Mouse (Mus musculus) neural tube, embryonic 10.5 days (tissue): ENCODE measurements at regions not wholly inside any gene's neighbourhood (a gene's known extent, or its start where the extent isn't known, plus 50 kb on each side); places are given as distances from the start of the nearest gene placed in this dataset.
"Not testable (repeated sequence)": the region's sequence is repeated elsewhere in the genome, so short reads cannot be mapped to it uniquely, and the experiment has no call there.

Source experiments
- DNase-seq: peaks from one replicate; pipeline ENCODE4 v3.0.0-alpha.2; 2017; ENCODE audit warnings: low spot score; ENCODE audit errors: extremely low spot score

GRCm38 (mm10) chr5:129350024-129350423, 151.0 kb upstream of the Sfswap start:
- DNase-seq = no peak

GRCm38 (mm10) chr5:129353549-129353948, 147.5 kb upstream of the Sfswap start:
- DNase-seq = no peak

- DNase-seq = no peak
These were observed 146.1 kb upstream of the Sfswap start for GRCm38 (mm10) chr5:129354877-129355276.

GRCm38 (mm10) chr5:129361527-129361926, 139.5 kb upstream of the Sfswap start:
- no peak for DNase-seq

- DNase-seq = no peak
These were observed 137.8 kb upstream of the Sfswap start for GRCm38 (mm10) chr5:129363189-129363588.

GRCm38 (mm10) chr5:129365026-129365425, 136.0 kb upstream of the Sfswap start:
- no peak for DNase-seq

- no peak for DNase-seq
These were observed 133.8 kb upstream of the Sfswap start for GRCm38 (mm10) chr5:129367266-129367665.

GRCm38 (mm10) chr5:129380861-129381260, 120.2 kb upstream of the Sfswap start:
- DNase-seq = no peak

GRCm38 (mm10) chr5:129384976-129385375, 116.0 kb upstream of the Sfswap start:
- no peak for DNase-seq

GRCm38 (mm10) chr5:129385965-129386643, 114.9 kb upstream of the Sfswap start:
- DNase-seq = not testable (repeated sequence)

GRCm38 (mm10) chr5:129386671-129387070, 114.3 kb upstream of the Sfswap start:
- DNase-seq = not testable (repeated sequence)

GRCm38 (mm10) chr5:129387301-129387700, 113.7 kb upstream of the Sfswap start:
- DNase-seq = no peak

- DNase-seq = no peak
These were observed 110.1 kb upstream of the Sfswap start for GRCm38 (mm10) chr5:129390921-129391371.

GRCm38 (mm10) chr5:129393150-129393549, 107.9 kb upstream of the Sfswap start:
- no peak for DNase-seq

GRCm38 (mm10) chr5:129393606-129394255, 107.3 kb upstream of the Sfswap start:
- DNase-seq = no peak

GRCm38 (mm10) chr5:129394416-129394815, 106.6 kb upstream of the Sfswap start:
- no peak for DNase-seq

- DNase-seq = no peak
These were observed 103.7 kb upstream of the Sfswap start for GRCm38 (mm10) chr5:129397311-129397710.

- no peak for DNase-seq
These were observed 94.8 kb upstream of the Sfswap start for GRCm38 (mm10) chr5:129406259-129406658.

GRCm38 (mm10) chr5:129409440-129410004, 91.5 kb upstream of the Sfswap start:
- DNase-seq = no peak

- DNase-seq = no peak
These were observed 88.9 kb upstream of the Sfswap start for GRCm38 (mm10) chr5:129412161-129412560.

GRCm38 (mm10) chr5:129414960-129415706, 85.9 kb upstream of the Sfswap start:
- no peak for DNase-seq

GRCm38 (mm10) chr5:129416425-129416824, 84.6 kb upstream of the Sfswap start:
- DNase-seq = no peak
